Mouse (Mus musculus) E14TG2a.4 (cell line): ENCODE results near the gene Tank.

Source experiments
- CTCF ChIP-seq: conservative IDR thresholded peaks from 2 replicates; pipeline ENCODE4 v1.5.1; 2014; ENCODE audit warnings: low read length
- POU5F1 ChIP-seq: IDR thresholded peaks from 2 replicates; pipeline ENCODE4 v1.6.1; 2014; ENCODE audit warnings: low read length, borderline replicate concordance

- TF ChIP-seq CTCF (no peak), POU5F1 (no peak)
These were observed 26.7 kb upstream of the Tank start for GRCm38 (mm10) chr2:61551680-61552079.
